Mouse (Mus musculus) stomach, postnatal 0 days (tissue): ENCODE results near the gene Endou. TPM values are rescaled to one million over a fixed set of nuclear protein-coding genes. Genes with fewer than 3 reads are reported as not detected.

Source experiments
- ATAC-seq: fragments of 200-750 bp; cut with Nextera tagmentation; 2 replicates; pipeline ENCODE4 v1.8.0; 2017; ENCODE audit not compliant: low FRiP score, low TSS enrichment
- DNase-seq: peaks from one replicate; pipeline ENCODE4 v3.0.0-alpha.2; 2016; ENCODE audit warnings: low spot score
- H3K27ac ChIP-seq: fragments of 300-500 bp; sonication (generic); replicated peaks from 2 replicates; pipeline ENCODE4 v1.5.1; 2014; ENCODE audit warnings: mild to moderate bottlenecking, control low read depth
- H3K27me3 ChIP-seq: fragments of 300-500 bp; sonication (generic); 2 replicates; pipeline ENCODE4 v1.6.1; 2014; ENCODE audit warnings: low read length; ENCODE audit not compliant: control insufficient read depth, insufficient read depth
- H3K36me3 ChIP-seq: fragments of 300-500 bp; sonication (generic); 2 replicates; pipeline ENCODE4 v1.6.1; 2014; ENCODE audit warnings: low read length, mixed read lengths; ENCODE audit not compliant: control insufficient read depth, insufficient read depth
- H3K4me1 ChIP-seq: fragments of 300-500 bp; sonication (generic); replicated peaks from 2 replicates; pipeline ENCODE4 v1.6.1; 2014; ENCODE audit warnings: antibody characterized with exemption; ENCODE audit not compliant: control insufficient read depth, insufficient read depth
- H3K4me2 ChIP-seq: fragments of 300-500 bp; sonication (generic); replicated peaks from 2 replicates; pipeline ENCODE4 v1.6.1; 2014; ENCODE audit warnings: low read depth, mild to moderate bottlenecking, control low read depth, moderate library complexity
- H3K4me3 ChIP-seq: fragments of 300-500 bp; sonication (generic); 2 replicates; pipeline ENCODE4 v1.5.1; 2014; ENCODE audit warnings: low read depth, low read length, control low read depth
- H3K9ac ChIP-seq: fragments of 300-500 bp; sonication (generic); 2 replicates; pipeline ENCODE4 v1.6.1; 2014; ENCODE audit warnings: mild to moderate bottlenecking, low read length, control low read depth, mixed read lengths
- H3K9me3 ChIP-seq: fragments of 300-500 bp; sonication (generic); 2 replicates; pipeline ENCODE4 v1.6.1; 2016; ENCODE audit warnings: low read length; ENCODE audit not compliant: control insufficient read depth
- CTCF ChIP-seq: IDR thresholded peaks from 2 replicates; pipeline ENCODE4 v1.5.1; 2016; ENCODE audit warnings: antibody characterized with exemption, low read depth, mild to moderate bottlenecking, moderate library complexity
- EP300 ChIP-seq: optimal IDR thresholded peaks from 2 replicates; pipeline ENCODE3; 2016; ENCODE audit warnings: antibody characterized with exemption
- WGBS: fragments of 180-500 bp; shearing (Covaris S2); extraction: QIAGEN DNeasy Blood & Tissue Kit; methylation state at CpG from one replicate; pipeline ENCODE4 v1.1.7; 2014; 5-methylcytosine and 5-hydroxymethylcytosine counted together
- polyA plus RNA-seq: library from polyadenylated mRNA; unstranded; fragments of >200 nt; fragmentation: Nextera tagmentation; extraction: Ambion mirVana; gene quantifications from 2 replicates; pipeline ENCODE4 v1.2.1, GENCODE M21; 2015

Endou gene
- polyA plus RNA-seq, 1 experiment from 2014 or later, result 37.0 TPM

- 57% methylated on average over 9 of the region's 9 CpGs for WGBS
- H3K4me1 ChIP-seq, result peaks cover 5% of the 10 kb centered on the region; the same call in 1 of the 2 replicates
- H3K9me3 ChIP-seq, result no peaks in the 10 kb centered on the region
- no peak overlapping the region for H3K4me3 ChIP-seq
- no peak for TF ChIP-seq CTCF
- no peak for TF ChIP-seq EP300
- H3K27me3 ChIP-seq, result 0 out of 2 replicates have a peak, but pooled peaks cover 2% of the 10 kb centered on the region
- no peak overlapping the region for H3K9ac ChIP-seq
- ATAC-seq, result no peak
- no peak overlapping the region for H3K4me2 ChIP-seq
- no peak for DNase-seq
- no peaks in the 10 kb centered on the region for H3K36me3 ChIP-seq
- H3K27ac ChIP-seq, result no peak overlapping the region
Measured at GRCm38 (mm10) chr15:97762733-97763132, 31.6 kb upstream of the Endou start.

GRCm38 (mm10) chr15:97761438-97761837, 30.3 kb upstream of the Endou start:
- no peak overlapping the region for H3K4me3 ChIP-seq
- 54% methylated on average over 12 of the region's 13 CpGs for WGBS
- no peaks in the 10 kb centered on the region for H3K27me3 ChIP-seq
- TF ChIP-seq CTCF (peak; percentile 20; the same call in 1 of the 2 replicates), EP300 (no peak)
- peak; percentile 26 for DNase-seq
- no peaks in the 10 kb centered on the region for H3K9me3 ChIP-seq
- H3K27ac ChIP-seq, result no peak overlapping the region
- H3K4me2 ChIP-seq, result no peak overlapping the region
- 0 out of 2 replicates have a peak, but pooled peaks cover 3% of the 10 kb centered on the region for H3K4me1 ChIP-seq
- H3K36me3 ChIP-seq, result no peaks in the 10 kb centered on the region
- ATAC-seq, result no peak
- no peak overlapping the region for H3K9ac ChIP-seq

- Histone ChIP-seq H3K27ac (no peak overlapping the region), H3K36me3 (no peaks in the 10 kb centered on the region), H3K4me3 (no peak overlapping the region), H3K9ac (no peak overlapping the region), H3K27me3 (no peaks in the 10 kb centered on the region), H3K4me1 (0 out of 2 replicates have a peak, but pooled peaks cover 3% of the 10 kb centered on the region), H3K9me3 (no peaks in the 10 kb centered on the region), H3K4me2 (no peak overlapping the region)
- ATAC-seq (no peak), DNase-seq (no peak)
- TF ChIP-seq CTCF (no peak), EP300 (no peak)
- 57% methylated on average over 5 of the region's 5 CpGs for WGBS
Measured at GRCm38 (mm10) chr15:97760952-97761351, 29.8 kb upstream of the Endou start.

- H3K4me3 ChIP-seq, result no peak overlapping the region
- H3K27me3 ChIP-seq, result no peaks in the 10 kb centered on the region
- 85% methylated on average over 9 of the region's 9 CpGs for WGBS
- no peaks in the 10 kb centered on the region for H3K9me3 ChIP-seq
- H3K27ac ChIP-seq, result no peak overlapping the region
- DNase-seq, result no peak
- no peak overlapping the region for H3K4me2 ChIP-seq
- no peaks in the 10 kb centered on the region for H3K36me3 ChIP-seq
- ATAC-seq, result no peak
- H3K9ac ChIP-seq, result no peak overlapping the region
- TF ChIP-seq EP300, result no peak
- no peak for TF ChIP-seq CTCF
- 0 out of 2 replicates have a peak, but pooled peaks cover 3% of the 10 kb centered on the region for H3K4me1 ChIP-seq
Measured at GRCm38 (mm10) chr15:97760006-97760405, 28.9 kb upstream of the Endou start.

- no peak overlapping the region for H3K4me2 ChIP-seq
- no peaks in the 10 kb centered on the region for H3K9me3 ChIP-seq
- H3K9ac ChIP-seq, result no peak overlapping the region
- DNase-seq, result no peak
- WGBS, result 55% methylated on average over 8 of the region's 8 CpGs
- no peak overlapping the region for H3K27ac ChIP-seq
- H3K36me3 ChIP-seq, result no peaks in the 10 kb centered on the region
- H3K4me1 ChIP-seq, result no peaks in the 10 kb centered on the region
- TF ChIP-seq CTCF (no peak), EP300 (no peak)
- no peak for ATAC-seq
- no peak overlapping the region for H3K4me3 ChIP-seq
- no peaks in the 10 kb centered on the region for H3K27me3 ChIP-seq
Measured at GRCm38 (mm10) chr15:97755361-97755760, 24.2 kb upstream of the Endou start.

- Histone ChIP-seq H3K4me3 (no peak overlapping the region), H3K27me3 (no peaks in the 10 kb centered on the region), H3K9me3 (no peaks in the 10 kb centered on the region), H3K36me3 (no peaks in the 10 kb centered on the region), H3K4me2 (no peak overlapping the region), H3K9ac (no peak overlapping the region), H3K27ac (no peak overlapping the region), H3K4me1 (no peaks in the 10 kb centered on the region)
- WGBS, result 32% methylated on average over 6 of the region's 6 CpGs
- no peak for TF ChIP-seq EP300
- no peak for TF ChIP-seq CTCF
- ATAC-seq (no peak), DNase-seq (no peak)
Measured at GRCm38 (mm10) chr15:97754476-97754875, 23.3 kb upstream of the Endou start.
